Mouse (Mus musculus): ENCODE data around the gene Ntrk1.

DNA sequence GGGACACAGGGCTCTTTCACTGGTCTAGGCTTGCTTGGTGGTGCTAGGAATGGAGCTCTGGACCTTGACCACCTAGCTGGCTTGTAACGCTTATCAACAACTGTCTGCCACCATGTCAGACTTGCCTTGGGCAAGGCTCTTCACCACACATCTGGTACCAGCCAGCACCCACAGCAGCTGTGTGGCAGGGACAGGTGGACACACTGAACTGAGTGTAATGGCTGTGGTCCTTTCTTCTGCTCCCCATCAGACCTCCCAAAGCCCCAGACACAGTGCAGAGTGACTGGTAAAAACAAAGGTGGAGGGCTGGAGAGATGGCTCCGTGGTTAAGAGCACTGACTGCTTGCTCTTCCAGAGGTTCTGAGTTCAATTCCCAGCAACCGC, 28.7 kb downstream of the Ntrk1 start:
- TF ChIP-seq CTCF (IDR thresholded peaks at IDR 0.05; ENCODE audit: extremely low read depth, insufficient read depth, low read length) (no peak), POLR2A (IDR thresholded peaks at IDR 0.05; ENCODE audit: extremely low read depth, insufficient read depth, low read length) (no peak)
